Mouse (Mus musculus) mouse embryonic stem cell (cell line): ENCODE measurements around the gene Tmem117.

ENCODE experiments used
- in situ Hi-C, 2 experiments: fragments of 300-500 bp; cut with MboI; formaldehyde crosslinking; loops; 1 replicate in 1 of 2; 3 replicates in 1 of 2; pipeline ENCODE4 v1.14.3; 2019 to 2020; ENCODE audit warnings: low sequenced_read_pairs in 2 of 2, low pct_unique_long_range_greater_than_20kb in 1 of 2, mixed read lengths in 1 of 2; ENCODE audit not compliant: unreplicated experiment in 1 of 2

The Tmem117 gene

GRCm38 (mm10) chr15:95049171-95049729 is 420.2 kb downstream of the Tmem117 start:
- in situ Hi-C loops, result no loop called here

GRCm38 (mm10) chr15:95055081-95055650 is 426.1 kb downstream of the Tmem117 start:
- in situ Hi-C loops, result no loop called here

- in situ Hi-C loops, result no loop called here
These were observed 439.0 kb downstream of the Tmem117 start for GRCm38 (mm10) chr15:95068023-95068422.

- in situ Hi-C loops, result no loop called here
These were observed 439.8 kb downstream of the Tmem117 start for GRCm38 (mm10) chr15:95068799-95069198.

- in situ Hi-C loops, result no loop called here
These were observed 441.8 kb downstream of the Tmem117 start for GRCm38 (mm10) chr15:95070881-95071280.

GRCm38 (mm10) chr15:95075356-95075755 is 446.3 kb downstream of the Tmem117 start:
- in situ Hi-C loops, result no loop called here

GRCm38 (mm10) chr15:95081654-95082053 is 452.6 kb downstream of the Tmem117 start:
- in situ Hi-C loops, result no loop called here

GRCm38 (mm10) chr15:95085962-95086361 is 456.9 kb downstream of the Tmem117 start:
- in situ Hi-C loops, result no loop called here

- in situ Hi-C loops, result no loop called here
These were observed 471.1 kb downstream of the Tmem117 start for GRCm38 (mm10) chr15:95100133-95100532.

- in situ Hi-C loops, result no loop called here
These were observed 472.5 kb downstream of the Tmem117 start for GRCm38 (mm10) chr15:95101522-95101921.

- in situ Hi-C loops, result no loop called here
These were observed 478.3 kb downstream of the Tmem117 start for GRCm38 (mm10) chr15:95107246-95107809.

- in situ Hi-C loops, result no loop called here
These were observed 479.6 kb downstream of the Tmem117 start for GRCm38 (mm10) chr15:95108626-95109025.

- in situ Hi-C loops, result no loop called here
These were observed 502.4 kb downstream of the Tmem117 start for GRCm38 (mm10) chr15:95131401-95131800.

GRCm38 (mm10) chr15:95135926-95136609 is 507.0 kb downstream of the Tmem117 start:
- in situ Hi-C loops, result no loop called here

GRCm38 (mm10) chr15:95137018-95137810 is 508.2 kb downstream of the Tmem117 start:
- in situ Hi-C loops, result no loop called here

- in situ Hi-C loops, result no loop called here
These were observed 509.8 kb downstream of the Tmem117 start for GRCm38 (mm10) chr15:95138709-95139409.

- in situ Hi-C loops, result no loop called here
These were observed 515.1 kb downstream of the Tmem117 start for GRCm38 (mm10) chr15:95144131-95144530.

- in situ Hi-C loops, result no loop called here
These were observed 516.1 kb downstream of the Tmem117 start for GRCm38 (mm10) chr15:95145118-95145517.
